Mouse (Mus musculus) heart, adult 2 months (tissue): ENCODE measurements around the gene Gramd1c.

Experiments
- CTCF ChIP-seq: fragments of 200-600 bp; IDR thresholded peaks from 2 replicates; pipeline ENCODE4 v1.8.1; 2022; ENCODE audit warnings: antibody characterized with exemption, mild to moderate bottlenecking, moderate library complexity
- POLR2A ChIP-seq: fragments of 200-500 bp; IDR thresholded peaks from 2 replicates; pipeline ENCODE4 v1.6.1; 2011; ENCODE audit warnings: mild to moderate bottlenecking, low read depth, low read length, control low read depth; ENCODE audit not compliant: insufficient read depth

DNA sequence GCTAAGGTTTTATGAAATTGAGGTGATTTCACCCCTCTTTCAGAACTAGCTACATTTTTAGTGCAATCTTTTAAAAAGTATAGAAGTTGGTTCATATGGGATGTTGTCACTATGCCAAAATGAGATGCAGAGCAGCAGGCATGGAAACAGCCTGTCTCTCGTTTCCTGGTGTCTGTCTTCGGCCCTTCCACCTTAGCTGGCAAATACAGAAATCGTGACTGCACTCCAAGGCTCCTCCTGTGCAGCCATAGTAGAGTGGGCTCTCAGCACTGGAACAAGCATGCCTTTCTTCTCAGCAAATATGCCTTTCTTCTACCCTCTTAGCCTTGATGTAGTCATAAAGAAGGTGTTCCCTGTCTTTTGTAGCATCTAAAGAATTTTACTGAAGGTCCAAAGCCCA lies 127.3 kb downstream of the Gramd1c start:
- TF ChIP-seq CTCF (no peak), POLR2A (no peak)
